Mouse (Mus musculus): ENCODE data around the gene Col24a1. TPM values are rescaled to one million over a fixed set of nuclear protein-coding genes. Genes with fewer than 3 reads are reported as not detected.
"Not testable (repeated sequence)": the region's sequence is repeated elsewhere in the genome, so short reads cannot be mapped to it uniquely, and the experiment has no call there.

The Col24a1 gene
- polyA plus RNA-seq, 1 experiment from 2014 or later, result 0.23 TPM

- 92% methylated on average over 2 of the region's 2 CpGs for WGBS
- no peaks in the 10 kb centered on the region for H3K9me3 ChIP-seq (replicated peaks)
- no peak overlapping the region for H3K4me3 ChIP-seq
- no peak for ATAC-seq
- no peaks in the 10 kb centered on the region for H3K36me3 ChIP-seq (ENCODE audit: poor library complexity, severe bottlenecking)
- no peaks in the 10 kb centered on the region for H3K4me1 ChIP-seq
- no peak overlapping the region for H3K9ac ChIP-seq
- H3K27me3 ChIP-seq, result no peaks in the 10 kb centered on the region
- no peak overlapping the region for H3K27ac ChIP-seq
- no peak overlapping the region for H3K4me2 ChIP-seq
Measured at GRCm38 (mm10) chr3:145420421-145420820, 128.1 kb downstream of the Col24a1 start.

GRCm38 (mm10) chr3:145422044-145422443 lies 129.8 kb downstream of the Col24a1 start:
- no peak for ATAC-seq
- Histone ChIP-seq H3K9ac (no peak overlapping the region), H3K4me2 (no peak overlapping the region), H3K27me3 (no peaks in the 10 kb centered on the region), H3K9me3 (replicated peaks) (no peaks in the 10 kb centered on the region), H3K4me1 (no peaks in the 10 kb centered on the region), H3K4me3 (no peak overlapping the region), H3K27ac (no peak overlapping the region), H3K36me3 (ENCODE audit: poor library complexity, severe bottlenecking) (no peaks in the 10 kb centered on the region)
- 93% methylated on average over 3 of the region's 3 CpGs for WGBS

GRCm38 (mm10) chr3:145438352-145438751 lies 146.1 kb downstream of the Col24a1 start:
- Histone ChIP-seq H3K27me3 (no peaks in the 10 kb centered on the region), H3K9me3 (replicated peaks) (no peaks in the 10 kb centered on the region), H3K4me3 (no peak overlapping the region), H3K4me1 (peaks cover 4% of the 10 kb centered on the region; the same call in 1 of the 2 replicates), H3K9ac (no peak overlapping the region), H3K4me2 (no peak overlapping the region), H3K27ac (no peak overlapping the region), H3K36me3 (ENCODE audit: poor library complexity, severe bottlenecking) (no peaks in the 10 kb centered on the region)
- whole genome bisulfite sequencing, result 93% methylated on average over 7 of the region's 7 CpGs
- no peak for ATAC-seq

- Histone ChIP-seq H3K4me1 (peaks cover 4% of the 10 kb centered on the region; the same call in 1 of the 2 replicates), H3K9me3 (replicated peaks) (no peaks in the 10 kb centered on the region), H3K9ac (no peak overlapping the region), H3K27ac (no peak overlapping the region), H3K4me3 (no peak overlapping the region), H3K4me2 (no peak overlapping the region), H3K27me3 (no peaks in the 10 kb centered on the region), H3K36me3 (ENCODE audit: poor library complexity, severe bottlenecking) (no peaks in the 10 kb centered on the region)
- WGBS, result 85% methylated on average over 7 of the region's 7 CpGs
- ATAC-seq, result no peak
Measured at GRCm38 (mm10) chr3:145439086-145439485, 146.8 kb downstream of the Col24a1 start.

- H3K4me1 ChIP-seq, result peaks cover 4% of the 10 kb centered on the region; the same call in 1 of the 2 replicates
- no peak overlapping the region for H3K4me2 ChIP-seq
- H3K27me3 ChIP-seq, result no peaks in the 10 kb centered on the region
- H3K36me3 ChIP-seq (ENCODE audit: poor library complexity, severe bottlenecking), result no peaks in the 10 kb centered on the region
- no peak overlapping the region for H3K27ac ChIP-seq
- WGBS, result 71% methylated on average over 1 of the region's 1 CpGs
- no peak overlapping the region for H3K9ac ChIP-seq
- no peak for ATAC-seq
- H3K4me3 ChIP-seq, result no peak overlapping the region
- no peaks in the 10 kb centered on the region for H3K9me3 ChIP-seq (replicated peaks)
Measured at GRCm38 (mm10) chr3:145440993-145441392, 148.7 kb downstream of the Col24a1 start.

- H3K36me3 ChIP-seq (ENCODE audit: poor library complexity, severe bottlenecking), result no peaks in the 10 kb centered on the region
- H3K4me1 ChIP-seq, result peaks cover 4% of the 10 kb centered on the region; the same call in 1 of the 2 replicates
- 93% methylated on average over 1 of the region's 1 CpGs for WGBS
- H3K27ac ChIP-seq, result no peak overlapping the region
- no peak overlapping the region for H3K9ac ChIP-seq
- no peak for ATAC-seq
- H3K4me2 ChIP-seq, result no peak overlapping the region
- no peaks in the 10 kb centered on the region for H3K9me3 ChIP-seq (replicated peaks)
- no peaks in the 10 kb centered on the region for H3K27me3 ChIP-seq
- H3K4me3 ChIP-seq, result no peak overlapping the region
Measured at GRCm38 (mm10) chr3:145442268-145442667, 150.0 kb downstream of the Col24a1 start.

GRCm38 (mm10) chr3:145443167-145443566 lies 150.9 kb downstream of the Col24a1 start:
- not testable (repeated sequence) for H3K4me2 ChIP-seq; ATAC-seq; H3K27me3 ChIP-seq; H3K9ac ChIP-seq; H3K4me1 ChIP-seq; H3K4me3 ChIP-seq; H3K36me3 ChIP-seq (ENCODE audit: poor library complexity, severe bottlenecking); H3K9me3 ChIP-seq (replicated peaks); H3K27ac ChIP-seq
- 16% methylated on average over 6 of the region's 6 CpGs for WGBS

GRCm38 (mm10) chr3:145457039-145457438 lies 164.8 kb downstream of the Col24a1 start:
- Histone ChIP-seq H3K27ac (no peak overlapping the region), H3K9me3 (replicated peaks) (no peaks in the 10 kb centered on the region), H3K36me3 (ENCODE audit: poor library complexity, severe bottlenecking) (no peaks in the 10 kb centered on the region), H3K9ac (no peak overlapping the region), H3K4me3 (no peak overlapping the region), H3K27me3 (no peaks in the 10 kb centered on the region), H3K4me1 (no peaks in the 10 kb centered on the region), H3K4me2 (no peak overlapping the region)
- ATAC-seq, result no peak
- 69% methylated on average over 5 of the region's 5 CpGs for WGBS

- WGBS, result 77% methylated on average over 7 of the region's 7 CpGs
- no peak for ATAC-seq
Measured at GRCm38 (mm10) chr3:145462351-145462750, 170.1 kb downstream of the Col24a1 start.

GRCm38 (mm10) chr3:145463731-145464130 lies 171.5 kb downstream of the Col24a1 start:
- Histone ChIP-seq H3K9ac (no peak overlapping the region), H3K4me2 (no peak overlapping the region), H3K36me3 (ENCODE audit: poor library complexity, severe bottlenecking) (no peaks in the 10 kb centered on the region), H3K27me3 (no peaks in the 10 kb centered on the region), H3K9me3 (replicated peaks) (no peaks in the 10 kb centered on the region), H3K4me3 (no peak overlapping the region), H3K4me1 (no peaks in the 10 kb centered on the region), H3K27ac (no peak overlapping the region)
- 62% methylated on average over 2 of the region's 2 CpGs for WGBS
- no peak for ATAC-seq

More at GRCm38 (mm10) chr3:145462351-145462750, 170.1 kb downstream of the Col24a1 start:
- no peaks in the 10 kb centered on the region for H3K27me3 ChIP-seq
- H3K9ac ChIP-seq, result no peak overlapping the region
- H3K27ac ChIP-seq, result no peak overlapping the region
- no peaks in the 10 kb centered on the region for H3K4me1 ChIP-seq
- H3K36me3 ChIP-seq (ENCODE audit: poor library complexity, severe bottlenecking), result no peaks in the 10 kb centered on the region
- H3K4me3 ChIP-seq, result no peak overlapping the region
- H3K9me3 ChIP-seq (replicated peaks), result no peaks in the 10 kb centered on the region
- H3K4me2 ChIP-seq, result no peak overlapping the region

- no peak overlapping the region for H3K9ac ChIP-seq
- no peak overlapping the region for H3K4me3 ChIP-seq
- no peaks in the 10 kb centered on the region for H3K4me1 ChIP-seq
- H3K27ac ChIP-seq, result no peak overlapping the region
- H3K4me2 ChIP-seq, result no peak overlapping the region
- H3K9me3 ChIP-seq (replicated peaks), result no peaks in the 10 kb centered on the region
- no peaks in the 10 kb centered on the region for H3K27me3 ChIP-seq
- no peak for ATAC-seq
- H3K36me3 ChIP-seq (ENCODE audit: poor library complexity, severe bottlenecking), result no peaks in the 10 kb centered on the region
- WGBS, result 81% methylated on average over 4 of the region's 4 CpGs
Measured at GRCm38 (mm10) chr3:145471094-145471493, 178.8 kb downstream of the Col24a1 start.

GRCm38 (mm10) chr3:145474163-145474562 lies 181.9 kb downstream of the Col24a1 start:
- H3K27ac ChIP-seq, result no peak overlapping the region
- no peaks in the 10 kb centered on the region for H3K27me3 ChIP-seq
- no peak overlapping the region for H3K4me2 ChIP-seq
- no peaks in the 10 kb centered on the region for H3K4me1 ChIP-seq
- ATAC-seq, result no peak
- H3K36me3 ChIP-seq (ENCODE audit: poor library complexity, severe bottlenecking), result no peaks in the 10 kb centered on the region
- H3K4me3 ChIP-seq, result no peak overlapping the region
- WGBS, result 63% methylated on average over 7 of the region's 7 CpGs
- no peaks in the 10 kb centered on the region for H3K9me3 ChIP-seq (replicated peaks)
- no peak overlapping the region for H3K9ac ChIP-seq

GRCm38 (mm10) chr3:145476634-145477033 lies 184.4 kb downstream of the Col24a1 start:
- Histone ChIP-seq H3K4me1 (no peaks in the 10 kb centered on the region), H3K4me3 (no peak overlapping the region), H3K27me3 (no peaks in the 10 kb centered on the region), H3K36me3 (ENCODE audit: poor library complexity, severe bottlenecking) (no peaks in the 10 kb centered on the region), H3K9ac (no peak overlapping the region), H3K4me2 (no peak overlapping the region), H3K9me3 (replicated peaks) (no peaks in the 10 kb centered on the region), H3K27ac (no peak overlapping the region)
- 89% methylated on average over 3 of the region's 3 CpGs for WGBS
- no peak for ATAC-seq

All from forebrain, embryonic 13.5 days (tissue).